Comparison of ENCODE assay signal across 18 mouse cellular contexts in the genomic region with DNA sequence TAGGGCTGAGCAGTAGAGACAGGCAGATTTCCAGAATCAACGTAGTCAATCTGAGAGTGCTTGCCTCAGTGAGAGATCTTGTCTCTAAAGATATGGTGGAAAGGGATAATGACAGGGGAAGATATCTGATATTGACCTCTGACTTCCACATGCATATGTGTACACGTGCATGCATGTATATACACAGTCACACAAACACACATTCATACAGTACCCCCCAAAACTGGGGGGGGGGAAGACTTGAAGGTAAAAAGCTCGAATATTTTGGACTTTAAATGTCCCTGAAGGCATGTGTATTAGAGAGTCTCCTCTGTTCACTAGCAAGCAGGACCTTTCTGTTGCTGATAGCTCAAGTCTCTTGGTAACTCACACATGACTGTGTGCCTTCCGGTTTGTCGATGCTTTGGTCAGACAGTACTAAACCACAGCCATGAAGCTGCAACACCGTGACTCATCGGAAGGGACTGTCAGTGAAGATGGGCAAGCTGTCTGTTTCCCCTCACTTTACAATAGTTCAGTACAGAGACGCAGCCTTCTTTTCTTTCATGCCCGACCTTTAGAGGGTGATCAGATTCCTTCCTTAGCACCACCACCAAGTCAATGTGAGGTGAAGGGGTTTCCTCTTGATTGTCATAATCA. TPM values are rescaled to one million over a fixed set of nuclear protein-coding genes. Genes with fewer than 3 reads are reported as not detected.
DNase-seq lines count a peak whose midpoint lies in the region; ATAC-seq and TF ChIP-seq lines count a peak whose summit lies in the region.
"Had no signal": no experiment of that assay in that cellular context is flagged by ENCODE, and none has a peak within 500 bp of the region (broad histone marks: within the 10 kb centered on the region; RNA-seq: fewer than 3 reads in every experiment).

No protein-coding gene starts in this region.

- peaks cover 9% of the 10 kb centered on the region; the same call in 1 of the 2 replicates for H3K27me3 ChIP-seq in kidney, embryonic 15.5 days
- H3K27me3 ChIP-seq in CH12.LX (replicated peaks) (no peaks in the 10 kb centered on the region), myocyte (ENCODE audit: control insufficient read depth, insufficient read depth, insufficient read length) (no peaks in the 10 kb centered on the region)
- H3K27me3 ChIP-seq in embryonic facial prominence, embryonic 10.5 days (replicated peaks; ENCODE audit: low read depth, poor library complexity, severe bottlenecking) = no peaks in the 10 kb centered on the region
- H3K27me3 ChIP-seq in heart, adult 2 months (ENCODE audit: control insufficient read depth, insufficient read depth, low read length) = no peaks in the 10 kb centered on the region
- H3K27me3 ChIP-seq: neural tube, embryonic 15.5 days had no signal

- H3K36me3 ChIP-seq in kidney, embryonic 15.5 days = no peaks in the 10 kb centered on the region
- H3K36me3 ChIP-seq in CH12.LX (replicated peaks in 1 of 2; ENCODE audit: control insufficient read depth in 1 of 2, insufficient read depth in 1 of 2, low read length in 1 of 2) (no peaks in the 10 kb centered on the region), myocyte (ENCODE audit: control insufficient read depth, insufficient read depth) (no peaks in the 10 kb centered on the region)
- H3K36me3 ChIP-seq in embryonic facial prominence, embryonic 10.5 days (replicated peaks) = no peaks in the 10 kb centered on the region
- H3K36me3 ChIP-seq in heart, adult 2 months (ENCODE audit: control insufficient read depth, insufficient read depth, low read length) = no peaks in the 10 kb centered on the region
- H3K36me3 ChIP-seq: forebrain, embryonic 10.5 days; liver, embryonic 12.5 days; neural tube, embryonic 15.5 days had no signal

- dilution Hi-C loops in CH12.LX (cut with MboI; ENCODE audit: extremely low pct_ligation_motif_present, extremely low pct_unique_long_range_greater_than_20kb, low sequenced_read_pairs) = no loop called here

- no peak; the same call in 1 of the 2 replicates for TF ChIP-seq POLR2A in CH12.LX (IDR thresholded peaks at IDR 0.05; ENCODE audit: low read depth, low read length)
- no peak for TF ChIP-seq POLR2A in myocyte (IDR thresholded peaks at IDR 0.05; ENCODE audit: insufficient read length, low read depth)
- TF ChIP-seq POLR2A in heart, adult 2 months (IDR thresholded peaks at IDR 0.05; ENCODE audit: insufficient read depth, low read depth, low read length) = no peak

- no peak for TF ChIP-seq CTCF in CH12.LX (conservative IDR thresholded peaks at IDR 0.05 in 1 of 2, IDR thresholded peaks at IDR 0.05 in 1 of 2; ENCODE audit: low read depth in 2 of 2, low read length in 2 of 2)
- no peak for TF ChIP-seq CTCF in heart, adult 2 months (IDR thresholded peaks at IDR 0.05)

- no peak overlapping the region for H3K9ac ChIP-seq in kidney, embryonic 15.5 days
- 0 out of 2 replicates have a peak overlapping the region, but pooled peaks have one; percentile 1 for H3K9ac ChIP-seq in CH12.LX (ENCODE audit: insufficient read depth, low read depth)
- H3K9ac ChIP-seq in heart, adult 2 months (ENCODE audit: low read depth, low read length) = no peak overlapping the region
- H3K9ac ChIP-seq: liver, embryonic 12.5 days; neural tube, embryonic 15.5 days had no signal

- H3K27ac ChIP-seq in kidney, embryonic 15.5 days = 0 out of 2 replicates have a peak overlapping the region, but pooled peaks have one; percentile 19
- H3K27ac ChIP-seq in CH12.LX (ENCODE audit: insufficient read depth, low read depth) = no peak overlapping the region
- no peak overlapping the region for H3K27ac ChIP-seq in embryonic facial prominence, embryonic 10.5 days (replicated peaks)
- H3K27ac ChIP-seq in heart, adult 2 months = no peak overlapping the region
- H3K27ac ChIP-seq: forebrain, embryonic 10.5 days; liver, embryonic 12.5 days; neural tube, embryonic 15.5 days had no signal

- intact Hi-C loops in heart, adult 2 months (cut with DNase I) = no loop called here

- peaks cover 47% of the 10 kb centered on the region for H3K4me1 ChIP-seq in kidney, embryonic 15.5 days
- H3K4me1 ChIP-seq in CH12.LX (ENCODE audit: control insufficient read depth in 1 of 2, insufficient read depth in 2 of 2) = peaks cover 17 to 49% of the 10 kb centered on the region in 2 experiments
- H3K4me1 ChIP-seq in embryonic facial prominence, embryonic 10.5 days = peaks cover 25% of the 10 kb centered on the region
- H3K4me1 ChIP-seq in heart, adult 2 months (ENCODE audit: control insufficient read depth, insufficient read depth, low read length) = no peaks in the 10 kb centered on the region
- H3K4me1 ChIP-seq: liver, embryonic 12.5 days had no signal

- no peak for DNase-seq in kidney, adult 8-10 months
- peak; percentile 67 for DNase-seq in CH12.LX (ENCODE audit: extremely low read depth)
- DNase-seq in embryonic facial prominence, embryonic 10.5 days (ENCODE audit: low spot score) = no peak
- DNase-seq in heart, adult 2 months = no peak
- no peak for DNase-seq in gastrocnemius, postnatal 25 days
- DNase-seq: cerebellum, adult 2 months; kidney, adult 2 months; midbrain, embryonic 14.5 days; thymus, postnatal 14 days had no signal

- no peak for TF ChIP-seq EP300 in CH12.LX (IDR thresholded peaks at IDR 0.05; ENCODE audit: low read length)
- no peak for TF ChIP-seq EP300 in heart, adult 2 months (IDR thresholded peaks at IDR 0.05; ENCODE audit: insufficient read depth, low read depth, low read length)

- no peak for ATAC-seq in kidney, embryonic 15.5 days (replicated peaks; ENCODE audit: low FRiP score)
- peak; percentile 50 for ATAC-seq in inflammation-experienced regulatory T-cells, adult 6 months
- ATAC-seq: liver, embryonic 12.5 days had no signal

- H3ac ChIP-seq in myocyte (ENCODE audit: control insufficient read depth, insufficient read length) = no peak overlapping the region

- in situ Hi-C loops in CH12.LX (cut with MboI; ENCODE audit: low pct_ligation_motif_present, low pct_unique_long_range_greater_than_20kb, low sequenced_read_pairs) = no loop called here

- no peaks in the 10 kb centered on the region for H3K9me3 ChIP-seq in kidney, embryonic 15.5 days (replicated peaks)
- H3K9me3 ChIP-seq in CH12.LX (replicated peaks; ENCODE audit: low read length) = no peaks in the 10 kb centered on the region
- H3K9me3 ChIP-seq in embryonic facial prominence, embryonic 10.5 days = no peaks in the 10 kb centered on the region
- H3K9me3 ChIP-seq: forebrain, embryonic 10.5 days; liver, embryonic 12.5 days; neural tube, embryonic 15.5 days had no signal

- H3K79me2 ChIP-seq in CH12.LX (replicated peaks; ENCODE audit: control insufficient read depth, extremely low read depth, insufficient read depth, poor library complexity, severe bottlenecking) = no peaks in the 10 kb centered on the region
- no peaks in the 10 kb centered on the region for H3K79me2 ChIP-seq in myocyte (ENCODE audit: control insufficient read depth, insufficient read depth)
- H3K79me2 ChIP-seq in heart, adult 2 months (replicated peaks; ENCODE audit: control insufficient read depth, insufficient read depth, low read length) = no peaks in the 10 kb centered on the region

- TF ChIP-seq RAD21 in CH12.LX (IDR thresholded peaks at IDR 0.05; ENCODE audit: low read depth, low read length) = no peak

- no peak overlapping the region for H3K4me2 ChIP-seq in kidney, embryonic 15.5 days
- H3K4me2 ChIP-seq in CH12.LX (ENCODE audit: insufficient read depth, low read depth, poor library complexity, severe bottlenecking) (no peak overlapping the region), myocyte (ENCODE audit: low read depth) (peak overlapping the region; percentile 67)
- H3K4me2 ChIP-seq: liver, embryonic 12.5 days; neural tube, embryonic 15.5 days had no signal

- no peak overlapping the region for H3K4me3 ChIP-seq in kidney, embryonic 15.5 days (replicated peaks)
- no peak overlapping the region for H3K4me3 ChIP-seq in CH12.LX (replicated peaks in 1 of 3; ENCODE audit: low read depth in 2 of 3, low read length in 2 of 3, poor library complexity in 1 of 3)
- no peak overlapping the region for H3K4me3 ChIP-seq in myocyte
- H3K4me3 ChIP-seq in embryonic facial prominence, embryonic 10.5 days = no peak overlapping the region
- no peak overlapping the region for H3K4me3 ChIP-seq in heart, adult 2 months
- H3K4me3 ChIP-seq: forebrain, embryonic 10.5 days; liver, embryonic 12.5 days; neural tube, embryonic 15.5 days had no signal

- 62% methylated on average over 9 of the region's 9 CpGs for WGBS in kidney, embryonic 15.5 days
- 75% methylated on average over 9 of the region's 9 CpGs for WGBS in embryonic facial prominence, embryonic 10.5 days
- WGBS in heart, adult 2 months = 62% methylated on average over 9 of the region's 9 CpGs

RNA-seq across cellular contexts. Expression of a gene that starts 37.2 kb away (rescaled TPM):
- polyA plus RNA-seq in kidney, embryonic 15.5 days (2015; fragmentation: Nextera tagmentation; extraction: Ambion mirVana) = not detected in 2 replicates
- total RNA-seq in CH12.LX (2012; rRNA removed) = not detected in 2 replicates
- total RNA-seq in CH12.LX (2014; rRNA removed) = not detected in 2 replicates
- polyA plus RNA-seq in CH12.LX (2012; ENCODE audit: insufficient read length, low read depth) = 0.41 TPM in 1 of 2 replicates, not detected in the other
- polyA plus RNA-seq in inflammation-experienced regulatory T-cells, adult 6 months (2017; shearing (Covaris generic)) = not detected
- polyA plus RNA-seq in myocyte (2012; fragmentation: generic; extraction: Trizol) = not detected
- not detected in 2 replicates for polyA plus RNA-seq in embryonic facial prominence, embryonic 10.5 days (2016; fragmentation: Nextera tagmentation; extraction: Ambion mirVana)
- not detected for total RNA-seq in heart, adult 2 months (2021)
- polyA plus RNA-seq in heart, adult 2 months (2012; rRNA removed) = not detected in 2 replicates
- not detected for total RNA-seq in gastrocnemius, postnatal 25 days (2021)
- total RNA-seq: hematopoietic stem cell, adult 5-6 weeks; layer of hippocampus, postnatal 14 days had no signal
- polyA plus RNA-seq: cerebellum, adult 2 months; embryonic facial prominence, embryonic 11.5 days; forebrain, embryonic 10.5 days; kidney, adult 2 months; liver, embryonic 12.5 days; midbrain, embryonic 14.5 days; neural tube, embryonic 15.5 days had no signal

RNA-seq across cellular contexts. Expression of a gene that starts 58.3 kb away (rescaled TPM):
- polyA plus RNA-seq in kidney, embryonic 15.5 days (2015; fragmentation: Nextera tagmentation; extraction: Ambion mirVana) = 47.3 and 54.3 TPM in 2 replicates
- total RNA-seq in CH12.LX (2012; rRNA removed) (214 and 228 TPM in 2 replicates), CH12.LX (2014; rRNA removed) (334 and 341 TPM in 2 replicates)
- polyA plus RNA-seq in CH12.LX (2012; ENCODE audit: insufficient read length, low read depth) (277 and 285 TPM in 2 replicates), myocyte (2012; fragmentation: generic; extraction: Trizol) (379 TPM)
- 10 to 100 TPM in 2 of 3 experiments, 1 to 10 TPM in 1; 8.0 to 32.4 (median 15.7) TPM for polyA plus RNA-seq in inflammation-experienced regulatory T-cells, adult 6 months (2017; shearing (Covaris generic))
- 52.8 and 53.1 TPM in 2 replicates for polyA plus RNA-seq in embryonic facial prominence, embryonic 10.5 days (2016; fragmentation: Nextera tagmentation; extraction: Ambion mirVana)
- 10 to 100 TPM; 83.4 to 92.7 TPM for total RNA-seq in heart, adult 2 months (2021)
- polyA plus RNA-seq in heart, adult 2 months (2012; rRNA removed) = 89.8 and 112 TPM in 2 replicates
- 10 to 100 TPM; 64.6 to 69.4 TPM for total RNA-seq in gastrocnemius, postnatal 25 days (2021)

RNA-seq across cellular contexts. Expression of a gene that starts 58.6 kb away (rescaled TPM):
- polyA plus RNA-seq in kidney, embryonic 15.5 days (2015; fragmentation: Nextera tagmentation; extraction: Ambion mirVana) = 0.66 and 0.91 TPM in 2 replicates
- total RNA-seq in CH12.LX (2012; rRNA removed) = 10.9 and 11.8 TPM in 2 replicates
- 23.8 and 25.4 TPM in 2 replicates for total RNA-seq in CH12.LX (2014; rRNA removed)
- polyA plus RNA-seq in CH12.LX (2012; ENCODE audit: insufficient read length, low read depth) = 7.2 and 7.8 TPM in 2 replicates
- not detected for polyA plus RNA-seq in inflammation-experienced regulatory T-cells, adult 6 months (2017; shearing (Covaris generic))
- polyA plus RNA-seq in myocyte (2012; fragmentation: generic; extraction: Trizol) = not detected
- 1.5 and 2.3 TPM in 2 replicates for polyA plus RNA-seq in embryonic facial prominence, embryonic 10.5 days (2016; fragmentation: Nextera tagmentation; extraction: Ambion mirVana)
- not detected for total RNA-seq in heart, adult 2 months (2021)
- polyA plus RNA-seq in heart, adult 2 months (2012; rRNA removed) = not detected in 2 replicates
- not detected for total RNA-seq in gastrocnemius, postnatal 25 days (2021)
- total RNA-seq: hematopoietic stem cell, adult 5-6 weeks had no signal
- polyA plus RNA-seq: kidney, adult 2 months had no signal
